Mouse (Mus musculus) erythroblast, embryonic 14.5 days (primary cell): ENCODE data around the gene Trim12c. TPM values are rescaled to one million over a fixed set of nuclear protein-coding genes. Genes with fewer than 3 reads are reported as not detected.
"Not testable (repeated sequence)": the region's sequence is repeated elsewhere in the genome, so short reads cannot be mapped to it uniquely, and the experiment has no call there.

Experiments
- H3K27me3 ChIP-seq: 2 replicates; pipeline ENCODE4 v1.6.1; 2012; ENCODE audit warnings: inconsistent platforms; ENCODE audit not compliant: control insufficient read depth
- H3K36me3 ChIP-seq: 2 replicates; pipeline ENCODE4 v1.6.1; 2012; ENCODE audit warnings: mild to moderate bottlenecking, inconsistent platforms; ENCODE audit not compliant: control insufficient read depth
- H3K4me1 ChIP-seq: 2 replicates; pipeline ENCODE4 v1.6.1; 2012; ENCODE audit warnings: inconsistent platforms; ENCODE audit not compliant: control insufficient read depth
- H3K4me3 ChIP-seq: replicated peaks from 2 replicates; pipeline ENCODE3; 2012; ENCODE audit warnings: moderate library complexity, mild to moderate bottlenecking, inconsistent platforms
- H3K9me3 ChIP-seq: 2 replicates; pipeline ENCODE4 v1.6.1; 2012; ENCODE audit warnings: low read length, inconsistent platforms, mixed read lengths; ENCODE audit not compliant: control insufficient read depth
- GATA1 ChIP-seq: IDR thresholded peaks from 2 replicates; pipeline ENCODE4 v1.6.1; 2012; ENCODE audit warnings: low read length, inconsistent platforms, mixed read lengths
- TAL1 ChIP-seq: IDR thresholded peaks from 3 replicates; pipeline ENCODE4 v1.6.1; 2012; ENCODE audit warnings: low read length, inconsistent platforms, mixed read lengths
- polyA plus RNA-seq: library from polyadenylated mRNA; stranded (reverse); fragments of >175 nt; gene quantifications from 2 replicates; pipeline ENCODE4 v1.2.3, GENCODE M21; 2012

Gene Trim12c
- polyA plus RNA-seq, 1 experiment, result 0.05 TPM

GRCm38 (mm10) chr7:104322028-104322427, 31.1 kb downstream of the Trim12c start:
- Histone ChIP-seq H3K9me3 (no peaks in the 10 kb centered on the region), H3K4me1 (no peaks in the 10 kb centered on the region), H3K36me3 (no peaks in the 10 kb centered on the region), H3K27me3 (no peaks in the 10 kb centered on the region), H3K4me3 (no peak overlapping the region)
- TF ChIP-seq GATA1 (no peak), TAL1 (no peak)

GRCm38 (mm10) chr7:104315369-104316080, 37.6 kb downstream of the Trim12c start, which contains the start of gene Trim12a:
TSS of gene Trim12a (minus strand) at chr7:104315466.
- not testable (repeated sequence) for H3K27me3 ChIP-seq, H3K4me3 ChIP-seq, H3K36me3 ChIP-seq, H3K4me1 ChIP-seq, H3K9me3 ChIP-seq

GRCm38 (mm10) chr7:104314796-104315353, 38.3 kb downstream of the Trim12c start:
- Histone ChIP-seq H3K27me3 (no peaks in the 10 kb centered on the region), H3K9me3 (no peaks in the 10 kb centered on the region), H3K4me3 (no peak overlapping the region), H3K36me3 (no peaks in the 10 kb centered on the region), H3K4me1 (no peaks in the 10 kb centered on the region)
- no peak for TF ChIP-seq GATA1
- no peak for TF ChIP-seq TAL1

GRCm38 (mm10) chr7:104291638-104292400, 61.3 kb downstream of the Trim12c start:
- H3K36me3 ChIP-seq, result no peaks in the 10 kb centered on the region
- H3K27me3 ChIP-seq, result no peaks in the 10 kb centered on the region
- H3K4me1 ChIP-seq, result no peaks in the 10 kb centered on the region
- no peaks in the 10 kb centered on the region for H3K9me3 ChIP-seq
- no peak overlapping the region for H3K4me3 ChIP-seq
- TF ChIP-seq TAL1, result no peak
- TF ChIP-seq GATA1, result no peak

- H3K36me3 ChIP-seq, result no peaks in the 10 kb centered on the region
- TF ChIP-seq TAL1, result no peak
- no peak for TF ChIP-seq GATA1
These were observed 62.5 kb downstream of the Trim12c start for GRCm38 (mm10) chr7:104290641-104291040.

More at GRCm38 (mm10) chr7:104290641-104291040, 62.5 kb downstream of the Trim12c start:
- no peaks in the 10 kb centered on the region for H3K4me1 ChIP-seq
- H3K4me3 ChIP-seq, result no peak overlapping the region
- H3K27me3 ChIP-seq, result no peaks in the 10 kb centered on the region
- no peaks in the 10 kb centered on the region for H3K9me3 ChIP-seq

Other genes starting within 250 kb of the Trim12c start
- not detected in 2 replicates for gene Olfr646, start 248.5 kb downstream of the Trim12c start, polyA plus RNA-seq
- gene Ubqln5, start 223.5 kb downstream of the Trim12c start, polyA plus RNA-seq, result not detected in 2 replicates
- not detected in 2 replicates for gene Olfr643, start 216.0 kb downstream of the Trim12c start, polyA plus RNA-seq
- gene Ubqln3, start 210.1 kb downstream of the Trim12c start, polyA plus RNA-seq, result not detected in 2 replicates
- gene Ubqlnl, start 202.8 kb downstream of the Trim12c start, polyA plus RNA-seq, result not detected in 2 replicates
- not detected in 2 replicates for gene Olfm5, start 188.5 kb downstream of the Trim12c start, polyA plus RNA-seq
- gene Olfr648, start 170.0 kb downstream of the Trim12c start, polyA plus RNA-seq, result 0.03 TPM in 1 of 2 replicates, not detected in the other
- not detected in 2 replicates for gene Olfr649, start 157.4 kb downstream of the Trim12c start, polyA plus RNA-seq
- not detected in 2 replicates for gene Trim6, start 134.6 kb downstream of the Trim12c start, polyA plus RNA-seq
- not detected in 2 replicates for gene Trim34a, start 108.9 kb downstream of the Trim12c start, polyA plus RNA-seq
- gene Trim5, start 65.3 kb downstream of the Trim12c start, polyA plus RNA-seq, result 0.03 TPM in 1 of 2 replicates, not detected in the other
- gene Trim12a, start 37.9 kb downstream of the Trim12c start, polyA plus RNA-seq, result not detected in 2 replicates
- not detected in 2 replicates for gene Trim34b, start 23.9 kb downstream of the Trim12c start, polyA plus RNA-seq
- not detected in 2 replicates for gene Trim30b, start 16.5 kb upstream of the Trim12c start, polyA plus RNA-seq
- not detected in 2 replicates for gene Trim30c, start 47.5 kb upstream of the Trim12c start, polyA plus RNA-seq
- gene Trim30a, start 111.8 kb upstream of the Trim12c start, polyA plus RNA-seq, result not detected in 2 replicates
- not detected in 2 replicates for gene Trim30d, start 154.5 kb upstream of the Trim12c start, polyA plus RNA-seq
- gene Olfr651, start 196.8 kb upstream of the Trim12c start, polyA plus RNA-seq, result not detected in 2 replicates
- gene Olfr652, start 207.5 kb upstream of the Trim12c start, polyA plus RNA-seq, result not detected in 2 replicates
- gene Olfr653, start 224.0 kb upstream of the Trim12c start, polyA plus RNA-seq, result not detected in 2 replicates
- gene Olfr654, start 233.7 kb upstream of the Trim12c start, polyA plus RNA-seq, result not detected in 2 replicates
- not detected in 2 replicates for gene Olfr655, start 248.4 kb upstream of the Trim12c start, polyA plus RNA-seq